Mouse (Mus musculus) B cell, adult 2 months (primary cell): Measurements from ENCODE around the gene Tnnt1.

Experiments
- DNase-seq, 2 experiments: peaks; one replicate each; pipeline ENCODE4 v3.0.0; 2022

Gene Tnnt1

GRCm38 (mm10) chr7:4496468-4496867, 19.7 kb downstream of the Tnnt1 start:
- DNase-seq, result no peak

GRCm38 (mm10) chr7:4493991-4494390, 22.2 kb downstream of the Tnnt1 start:
- DNase-seq, result no peak

GRCm38 (mm10) chr7:4492284-4493224, 23.6 kb downstream of the Tnnt1 start:
- DNase-seq, result peak in 1 of 2 experiments; percentile 33

- DNase-seq, result no peak
Measured at GRCm38 (mm10) chr7:4491308-4491707, 24.9 kb downstream of the Tnnt1 start.

GRCm38 (mm10) chr7:4482281-4482680, 33.9 kb downstream of the Tnnt1 start:
- no peak for DNase-seq

- peak; percentile 51 to 54 for DNase-seq
Measured at GRCm38 (mm10) chr7:4479674-4480073, 36.5 kb downstream of the Tnnt1 start.

GRCm38 (mm10) chr7:4478796-4479291, 37.3 kb downstream of the Tnnt1 start:
- DNase-seq, result no peak

GRCm38 (mm10) chr7:4478021-4478795, 38.0 kb downstream of the Tnnt1 start:
- DNase-seq, result no peak

- no peak for DNase-seq
Measured at GRCm38 (mm10) chr7:4473940-4474339, 42.2 kb downstream of the Tnnt1 start.

GRCm38 (mm10) chr7:4471179-4471555, 45.0 kb downstream of the Tnnt1 start:
- DNase-seq, result peak; percentile 20 to 27

- no peak for DNase-seq
Measured at GRCm38 (mm10) chr7:4470275-4471178, 45.7 kb downstream of the Tnnt1 start.

- no peak for DNase-seq
Measured at GRCm38 (mm10) chr7:4467801-4468200, 48.4 kb downstream of the Tnnt1 start.

GRCm38 (mm10) chr7:4464194-4464824, 51.9 kb downstream of the Tnnt1 start:
- peak; percentile 46 to 53 for DNase-seq

- no peak for DNase-seq
Measured at GRCm38 (mm10) chr7:4460576-4461434, 55.4 kb downstream of the Tnnt1 start, which contains the start of gene Eps8l1. Gene Eps8l1 (plus strand): TSS chr7:4460674.
